Mouse (Mus musculus) midbrain, embryonic 10.5 days (tissue): Measurements from ENCODE around the gene Gm4881. TPM values are rescaled to one million over a fixed set of nuclear protein-coding genes. Genes with fewer than 3 reads are reported as not detected.
A peak's percentile ranks its signal among the peaks of the same experiment; 100 is the strongest.

Source experiments
- DNase-seq: peaks from one replicate; pipeline ENCODE4 v3.0.0-alpha.2; 2017; ENCODE audit warnings: low spot score
- H3K27ac ChIP-seq: fragments of 300-500 bp; sonication (generic); replicated peaks from 2 replicates; pipeline ENCODE4 v1.5.1; 2016; ENCODE audit warnings: mild to moderate bottlenecking
- H3K27me3 ChIP-seq: fragments of 300-500 bp; sonication (generic); 2 replicates; pipeline ENCODE4 v1.6.1; 2016; ENCODE audit warnings: low read depth, mild to moderate bottlenecking; ENCODE audit not compliant: poor library complexity, severe bottlenecking
- H3K36me3 ChIP-seq: fragments of 300-500 bp; sonication (generic); 2 replicates; pipeline ENCODE4 v1.6.1; 2016; ENCODE audit warnings: mild to moderate bottlenecking, moderate library complexity
- H3K4me1 ChIP-seq: fragments of 300-500 bp; sonication (generic); 2 replicates; pipeline ENCODE4 v1.6.1; 2016
- H3K4me3 ChIP-seq: fragments of 300-500 bp; sonication (generic); 2 replicates; pipeline ENCODE4 v1.5.1; 2016; ENCODE audit warnings: mild to moderate bottlenecking, moderate library complexity
- H3K9me3 ChIP-seq: fragments of 300-500 bp; sonication (generic); replicated peaks from 2 replicates; pipeline ENCODE4 v1.6.1; 2016; ENCODE audit warnings: mild to moderate bottlenecking
- WGBS: fragments of 180-500 bp; shearing (Covaris S2); methylation state at CpG from one replicate; pipeline ENCODE4 v1.1.7; 2016; 5-methylcytosine and 5-hydroxymethylcytosine counted together
- polyA plus RNA-seq: library from polyadenylated mRNA; unstranded; fragments of >200 nt; fragmentation: Nextera tagmentation; extraction: Ambion mirVana; gene quantifications from 2 replicates; pipeline ENCODE4 v1.2.1, GENCODE M21; 2016

Gm4881 gene
- polyA plus RNA-seq, 1 experiment from 2014 or later = 0.63 TPM

DNA sequence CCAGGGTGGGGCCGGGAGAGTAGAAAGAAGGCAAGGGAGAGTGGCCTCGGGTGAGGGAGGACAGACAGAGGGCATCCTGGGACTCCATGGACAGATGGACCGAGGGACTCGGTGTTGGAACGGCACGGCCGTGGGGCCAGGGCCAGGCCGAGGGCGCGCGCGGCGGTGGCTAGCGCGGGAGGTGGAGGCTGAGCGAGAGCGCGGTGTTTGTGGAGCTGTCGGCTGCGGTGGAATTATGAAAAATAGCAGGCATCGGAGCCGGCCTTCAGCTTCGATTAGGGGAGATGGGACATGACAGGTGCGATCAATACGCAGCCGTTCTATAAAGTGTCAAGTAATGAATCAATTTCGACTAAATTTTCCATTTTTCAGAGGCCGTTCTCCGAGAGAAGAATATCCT is 4.5 kb upstream of the Gm4881 start:
- peak overlapping the region; percentile 36 for H3K4me3 ChIP-seq
- peaks cover 100% of the 10 kb centered on the region for H3K27me3 ChIP-seq
- WGBS = 3% methylated on average over 29 of the region's 29 CpGs
- no peak for DNase-seq
- peaks cover 82% of the 10 kb centered on the region for H3K4me1 ChIP-seq
- H3K27ac ChIP-seq = peak overlapping the region; percentile 47
- H3K36me3 ChIP-seq = no peaks in the 10 kb centered on the region
- no peaks in the 10 kb centered on the region for H3K9me3 ChIP-seq

DNA sequence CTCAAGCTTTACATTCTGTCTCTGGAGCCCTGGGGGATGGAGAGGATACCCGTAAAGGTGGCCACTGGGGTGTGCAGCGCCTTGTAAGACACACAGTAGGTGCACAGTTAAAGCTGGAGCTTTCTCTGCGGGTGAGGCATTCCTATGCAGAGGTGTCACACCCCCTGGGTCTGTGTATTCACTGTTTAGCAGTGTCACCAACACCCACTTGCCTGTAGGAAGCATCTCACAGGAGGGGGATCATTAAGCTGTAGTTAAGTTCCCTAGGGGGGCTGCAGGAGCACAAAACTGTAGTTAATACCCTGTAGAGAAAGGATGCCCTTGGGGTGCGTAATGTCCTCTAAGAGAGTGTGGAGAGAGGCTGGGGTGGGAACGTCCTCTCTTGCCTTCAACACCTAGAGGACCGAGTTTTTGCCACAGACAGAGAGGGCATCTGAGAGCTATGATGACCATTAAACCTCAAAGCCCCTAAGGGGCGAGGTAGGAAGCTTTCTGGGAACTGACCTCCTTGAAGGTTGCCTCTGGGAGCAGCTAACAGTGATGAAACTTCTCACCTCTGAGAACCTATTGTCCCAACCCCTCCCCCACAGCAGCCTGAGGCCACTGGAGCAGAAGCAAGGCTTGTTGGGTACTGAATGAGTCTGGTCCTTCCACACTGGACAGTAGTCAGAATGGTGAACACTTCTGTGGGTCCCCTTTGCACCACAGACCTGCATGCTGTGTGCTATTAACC is 3.2 kb upstream of the Gm4881 start:
- no peak for DNase-seq
- no peak overlapping the region for H3K4me3 ChIP-seq
- H3K27ac ChIP-seq = no peak overlapping the region
- H3K36me3 ChIP-seq = no peaks in the 10 kb centered on the region
- H3K27me3 ChIP-seq = peaks cover 100% of the 10 kb centered on the region
- H3K4me1 ChIP-seq = peaks cover 78% of the 10 kb centered on the region
- 3% methylated on average over 7 of the region's 7 CpGs for WGBS
- no peaks in the 10 kb centered on the region for H3K9me3 ChIP-seq

DNA sequence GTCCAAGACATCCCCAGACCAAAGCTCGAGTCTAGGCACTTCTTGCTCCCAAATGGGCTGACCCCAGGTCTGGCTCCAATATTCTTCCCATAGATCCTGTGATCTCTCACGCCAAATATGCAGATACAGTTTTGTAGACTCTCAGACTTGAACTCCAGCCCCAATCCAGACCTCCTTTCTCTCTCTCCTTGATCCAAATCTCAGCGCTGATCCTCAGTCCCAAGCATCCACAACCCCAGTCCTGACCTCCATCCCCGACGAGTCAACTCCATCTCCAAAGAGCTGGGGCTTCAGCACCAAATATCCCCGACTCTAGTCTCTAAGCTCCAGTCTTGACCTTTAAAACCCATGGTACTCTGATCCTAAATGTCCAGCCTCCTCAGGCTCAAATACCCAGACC is 653 bp downstream of the Gm4881 start:
- H3K9me3 ChIP-seq = no peaks in the 10 kb centered on the region
- H3K27ac ChIP-seq = no peak overlapping the region
- WGBS = 8% methylated on average over 6 of the region's 6 CpGs
- H3K27me3 ChIP-seq = peaks cover 100% of the 10 kb centered on the region
- H3K4me3 ChIP-seq = peak overlapping the region; percentile 57
- H3K4me1 ChIP-seq = peaks cover 39% of the 10 kb centered on the region
- DNase-seq = no peak
- no peaks in the 10 kb centered on the region for H3K36me3 ChIP-seq

DNA sequence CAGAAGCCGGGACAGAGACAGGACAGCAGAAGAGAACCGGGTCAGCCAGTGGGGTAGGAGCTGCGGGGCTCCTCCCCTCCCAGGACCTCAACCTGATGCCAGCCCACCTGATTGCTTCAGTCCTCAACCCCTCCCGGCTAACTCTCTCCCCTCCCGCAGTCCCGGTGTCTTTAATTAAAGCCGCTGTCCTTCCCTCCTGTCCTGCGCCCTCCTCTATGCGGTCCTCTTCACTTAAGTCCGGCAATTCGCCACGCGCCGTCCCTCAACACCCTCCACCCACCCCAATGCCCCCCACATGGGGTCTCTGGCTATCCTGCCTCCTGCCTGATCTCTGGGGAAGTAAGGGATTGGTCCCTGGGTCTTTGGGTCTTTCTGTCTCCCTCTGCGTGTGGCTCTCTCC is 12.6 kb downstream of the Gm4881 start:
- WGBS = under 1% methylated on average over 15 of the region's 15 CpGs
- peaks cover 98% of the 10 kb centered on the region for H3K27me3 ChIP-seq
- no peak for DNase-seq
- H3K9me3 ChIP-seq = no peaks in the 10 kb centered on the region
- peaks cover 56% of the 10 kb centered on the region for H3K4me1 ChIP-seq
- H3K36me3 ChIP-seq = peaks cover 11% of the 10 kb centered on the region
- H3K4me3 ChIP-seq = peak overlapping the region; percentile 30
- H3K27ac ChIP-seq = no peak overlapping the region

DNA sequence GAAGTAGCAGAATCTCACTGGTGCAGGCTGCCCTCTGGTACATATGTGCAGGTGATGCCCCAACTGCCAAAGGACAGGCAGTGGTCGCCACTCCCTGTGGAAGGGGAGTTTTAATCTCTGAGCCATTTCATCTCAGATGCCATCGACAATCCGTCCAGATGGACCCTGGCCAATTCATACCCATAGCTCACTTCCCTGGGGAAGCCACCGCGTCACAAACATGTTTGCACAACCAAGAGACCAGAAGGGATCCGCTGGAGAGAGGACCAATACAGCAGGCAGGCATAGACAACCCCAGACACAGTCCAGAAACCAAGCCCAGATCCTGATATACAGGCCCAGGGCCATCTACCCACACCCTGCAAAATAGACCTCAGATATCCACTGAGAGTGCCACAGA is 13.8 kb downstream of the Gm4881 start:
- Histone ChIP-seq H3K4me3 (peak overlapping the region; percentile 30; the same call in 1 of the 2 replicates), H3K9me3 (no peaks in the 10 kb centered on the region), H3K4me1 (peaks cover 52% of the 10 kb centered on the region), H3K27me3 (peaks cover 86% of the 10 kb centered on the region), H3K27ac (no peak overlapping the region), H3K36me3 (peaks cover 23% of the 10 kb centered on the region)
- WGBS = 55% methylated on average over 6 of the region's 6 CpGs
- DNase-seq = no peak

DNA sequence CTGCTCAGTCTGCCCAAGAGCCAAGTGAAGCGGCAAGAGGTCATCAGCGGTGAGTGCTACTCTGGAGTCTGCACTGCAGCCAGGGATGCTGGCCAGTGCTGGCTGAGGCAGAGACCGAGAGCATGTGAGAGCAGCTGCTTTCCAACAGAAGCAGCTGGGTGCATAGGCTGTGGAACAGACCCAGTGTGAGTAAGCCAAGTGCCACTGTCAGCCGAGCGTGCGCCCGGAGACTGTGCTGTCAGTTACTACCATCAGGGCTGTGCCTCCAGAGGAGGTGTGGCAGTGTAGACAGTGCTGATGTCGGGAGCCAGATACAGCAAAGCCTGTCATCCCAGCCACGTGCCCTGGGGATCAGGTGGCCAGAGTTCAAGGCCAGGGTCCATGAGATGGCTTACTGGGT is 24.6 kb downstream of the Gm4881 start:
- H3K27me3 ChIP-seq = no peaks in the 10 kb centered on the region
- H3K36me3 ChIP-seq = peaks cover 82% of the 10 kb centered on the region
- DNase-seq = no peak
- H3K27ac ChIP-seq = no peak overlapping the region
- no peaks in the 10 kb centered on the region for H3K4me1 ChIP-seq
- 91% methylated on average over 9 of the region's 9 CpGs for WGBS
- no peak overlapping the region for H3K4me3 ChIP-seq
- peaks cover 2% of the 10 kb centered on the region; the same call in 1 of the 2 replicates for H3K9me3 ChIP-seq

DNA sequence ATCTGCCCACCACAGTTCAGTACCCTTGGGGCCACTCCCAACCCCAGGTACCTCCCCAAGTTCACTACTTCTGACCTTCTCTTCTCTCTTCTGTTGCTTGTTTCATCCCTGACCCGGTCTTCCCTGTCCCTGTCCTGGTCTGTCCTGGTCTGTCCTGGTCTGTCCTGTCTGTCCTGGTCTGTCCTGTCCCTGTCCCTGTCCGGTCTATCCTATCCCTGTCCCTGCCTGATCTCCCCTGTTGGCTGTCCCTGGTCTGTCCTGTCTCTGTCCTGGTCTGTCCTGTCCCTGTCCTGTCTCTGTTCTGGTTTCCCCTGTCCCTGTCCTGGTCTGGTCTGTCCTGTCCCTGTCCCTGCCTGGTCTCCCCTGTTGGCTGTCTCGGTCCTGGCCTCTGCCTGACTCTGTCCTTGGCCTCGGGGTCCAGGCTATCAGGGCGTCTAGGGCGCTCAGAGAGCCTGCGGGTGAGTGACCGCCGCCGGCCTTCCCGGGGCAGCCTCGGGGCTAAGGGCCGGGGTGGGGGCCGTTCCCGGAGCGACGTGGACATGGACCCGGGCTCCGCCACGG is 25.5 kb downstream of the Gm4881 start:
- H3K27ac ChIP-seq = no peak overlapping the region
- H3K4me1 ChIP-seq = no peaks in the 10 kb centered on the region
- H3K9me3 ChIP-seq = no peaks in the 10 kb centered on the region
- H3K36me3 ChIP-seq = peaks cover 73% of the 10 kb centered on the region
- DNase-seq = no peak
- H3K27me3 ChIP-seq = no peaks in the 10 kb centered on the region
- H3K4me3 ChIP-seq = no peak overlapping the region
- 94% methylated on average over 20 of the region's 20 CpGs for WGBS

DNA sequence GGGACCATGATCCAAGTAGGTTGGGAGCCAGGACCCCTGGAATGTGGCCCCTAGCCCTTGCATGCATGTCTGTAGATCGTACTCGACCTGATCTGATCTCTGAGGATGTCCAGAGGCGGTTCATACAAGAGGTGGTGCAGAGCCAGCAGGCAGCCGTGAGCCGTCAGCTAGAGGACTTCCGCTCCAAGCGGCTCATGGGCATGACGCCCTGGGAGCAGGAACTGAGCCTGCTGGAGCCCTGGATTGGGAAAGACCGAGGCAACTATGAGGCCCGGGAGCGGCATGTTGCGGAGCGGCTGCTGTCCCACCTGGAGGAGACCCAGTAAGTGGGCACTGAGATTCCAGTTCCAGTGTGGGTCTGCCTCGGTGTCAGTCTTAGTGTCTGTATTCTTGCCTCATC is 31.8 kb downstream of the Gm4881 start:
- Histone ChIP-seq H3K4me3 (no peak overlapping the region), H3K27ac (no peak overlapping the region), H3K4me1 (peaks cover 2% of the 10 kb centered on the region), H3K36me3 (peaks cover 61% of the 10 kb centered on the region), H3K27me3 (no peaks in the 10 kb centered on the region), H3K9me3 (no peaks in the 10 kb centered on the region)
- WGBS = 95% methylated on average over 14 of the region's 14 CpGs
- DNase-seq = no peak

DNA sequence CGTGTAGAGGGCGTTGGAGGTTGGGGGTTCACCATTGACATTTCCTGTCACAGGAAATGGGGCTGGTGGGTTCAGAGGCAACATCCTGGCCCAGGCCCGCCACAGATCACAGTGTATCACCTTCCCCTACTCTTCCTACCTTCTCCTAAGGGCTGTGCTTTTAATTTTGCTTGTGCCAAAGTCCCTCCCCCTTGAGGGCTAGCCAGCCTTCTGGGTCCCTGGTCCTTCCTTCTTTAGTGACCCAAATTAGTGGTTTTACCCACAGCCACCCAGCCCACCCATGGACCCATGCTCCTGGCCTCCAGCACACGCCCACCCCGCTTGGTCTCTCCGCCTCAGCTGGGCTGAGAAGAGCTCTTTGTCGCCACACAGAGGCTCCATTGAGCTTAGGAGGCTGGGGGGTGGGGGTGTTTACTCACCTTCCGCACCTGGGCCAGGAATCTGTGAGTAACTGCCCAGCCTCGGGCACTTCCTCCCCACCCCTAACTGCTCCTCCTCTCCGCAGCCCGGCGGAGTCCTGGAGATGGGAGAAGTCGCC is 37.0 kb downstream of the Gm4881 start:
- DNase-seq = no peak
- H3K4me1 ChIP-seq = peaks cover 45% of the 10 kb centered on the region
- H3K4me3 ChIP-seq = no peak overlapping the region
- no peaks in the 10 kb centered on the region for H3K9me3 ChIP-seq
- no peak overlapping the region for H3K27ac ChIP-seq
- WGBS = 29% methylated on average over 13 of the region's 13 CpGs
- no peaks in the 10 kb centered on the region for H3K27me3 ChIP-seq
- peaks cover 37% of the 10 kb centered on the region for H3K36me3 ChIP-seq

DNA sequence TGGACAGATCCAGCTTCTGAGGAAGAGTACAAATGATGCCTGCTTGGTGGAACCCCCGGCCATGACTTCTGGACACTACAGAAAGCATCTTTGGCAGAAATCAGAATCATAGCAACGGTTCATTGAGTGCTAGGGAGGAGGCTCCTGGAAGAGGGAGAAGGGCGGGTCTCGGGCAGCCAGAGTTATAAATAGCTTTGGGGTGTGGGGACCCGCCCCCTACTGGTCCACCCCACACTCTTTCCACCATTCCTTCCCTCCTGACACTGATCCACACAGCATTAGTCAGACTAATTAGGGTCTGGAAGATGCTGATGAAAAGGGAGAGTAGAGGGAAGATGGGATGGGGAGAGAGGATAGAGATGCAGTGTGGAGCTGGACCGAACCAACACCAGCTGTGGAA is 37.7 kb downstream of the Gm4881 start:
- H3K4me1 ChIP-seq = peaks cover 46% of the 10 kb centered on the region
- no peak overlapping the region for H3K27ac ChIP-seq
- H3K27me3 ChIP-seq = no peaks in the 10 kb centered on the region
- H3K4me3 ChIP-seq = no peak overlapping the region
- no peaks in the 10 kb centered on the region for H3K9me3 ChIP-seq
- WGBS = 45% methylated on average over 6 of the region's 6 CpGs
- no peak for DNase-seq
- peaks cover 30% of the 10 kb centered on the region for H3K36me3 ChIP-seq

DNA sequence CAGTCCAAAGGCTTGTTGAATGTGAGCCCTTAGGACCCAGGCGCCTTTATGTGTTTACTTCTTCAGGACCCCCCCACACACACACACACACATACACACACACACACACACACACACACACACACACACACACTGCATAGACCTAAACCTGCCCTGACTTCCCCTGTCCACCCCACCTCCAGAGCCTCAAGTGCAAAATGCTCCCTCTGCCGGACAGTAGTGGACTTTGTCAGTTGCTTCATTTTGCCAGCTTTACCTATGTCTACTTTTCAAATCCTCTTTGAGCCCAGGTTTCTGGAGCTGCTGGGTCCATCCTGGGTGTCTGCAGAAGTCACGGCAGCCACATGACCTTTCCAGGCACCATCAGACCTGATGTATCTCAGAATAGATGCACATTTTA is 39.4 kb downstream of the Gm4881 start:
- 22% methylated on average over 3 of the region's 3 CpGs for WGBS

DNA sequence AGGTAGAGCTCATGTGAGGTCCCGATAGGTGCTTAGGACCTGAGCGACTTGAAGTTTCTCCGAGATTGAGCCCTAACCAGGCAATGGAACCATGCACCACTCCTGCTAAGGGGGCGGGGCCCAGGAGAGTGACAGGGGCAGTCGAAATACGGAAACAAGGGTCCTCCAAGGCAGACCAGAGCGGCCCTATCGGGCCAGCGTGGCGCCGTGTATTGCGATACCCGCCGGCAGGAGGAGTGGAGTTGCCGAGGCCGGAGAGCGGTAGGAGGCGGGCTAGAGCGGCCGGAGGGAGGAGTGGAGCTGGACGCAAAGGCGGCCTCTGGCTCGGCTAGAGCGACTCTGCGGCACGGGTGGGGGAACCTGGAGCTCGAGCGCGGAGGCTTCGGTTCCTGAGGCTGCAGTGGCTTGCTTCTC is 40.2 kb downstream of the Gm4881 start:
- WGBS = 0% methylated on average over 30 of the region's 30 CpGs
- Histone ChIP-seq H3K4me1 (peaks cover 46% of the 10 kb centered on the region), H3K27me3 (no peaks in the 10 kb centered on the region), H3K9me3 (no peaks in the 10 kb centered on the region), H3K27ac (peak overlapping the region; percentile 86), H3K4me3 (peak overlapping the region; percentile 79), H3K36me3 (peaks cover 16% of the 10 kb centered on the region)
- DNase-seq = peak; percentile 97

More for the DNA sequence above, 39.4 kb downstream of the Gm4881 start:
- Histone ChIP-seq H3K4me3 (peak overlapping the region; percentile 79), H3K36me3 (peaks cover 24% of the 10 kb centered on the region), H3K9me3 (no peaks in the 10 kb centered on the region), H3K4me1 (peaks cover 46% of the 10 kb centered on the region), H3K27me3 (no peaks in the 10 kb centered on the region), H3K27ac (peak overlapping the region; percentile 86; the same call in 1 of the 2 replicates)
- peak; percentile 63 for DNase-seq

DNA sequence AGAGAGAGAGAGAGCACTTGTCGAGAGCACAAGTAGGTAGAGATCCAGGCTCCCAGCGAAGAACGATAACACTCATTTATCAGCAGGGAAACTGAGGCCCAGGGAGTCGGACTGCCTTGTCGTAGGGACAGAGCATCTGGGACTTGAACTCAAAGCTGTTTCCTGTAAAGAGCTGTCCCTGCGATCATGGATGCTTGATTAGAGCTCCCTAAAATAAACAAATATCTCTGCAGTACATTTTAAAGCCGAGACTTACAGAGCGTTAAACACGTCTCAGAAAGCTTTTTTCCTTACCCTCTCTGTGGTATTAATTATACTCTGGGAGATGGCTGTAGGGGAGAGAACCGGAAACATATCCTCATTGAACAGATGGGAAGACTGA is 40.9 kb downstream of the Gm4881 start:
- H3K9me3 ChIP-seq = no peaks in the 10 kb centered on the region
- no peaks in the 10 kb centered on the region for H3K27me3 ChIP-seq
- H3K4me3 ChIP-seq = peak overlapping the region; percentile 79
- H3K36me3 ChIP-seq = peaks cover 10% of the 10 kb centered on the region
- 42% methylated on average over 10 of the region's 10 CpGs for WGBS
- DNase-seq = no peak
- H3K27ac ChIP-seq = peak overlapping the region; percentile 88; the same call in 1 of the 2 replicates
- peaks cover 46% of the 10 kb centered on the region for H3K4me1 ChIP-seq
